Mouse (Mus musculus): ENCODE results near the gene Syngr3. TPM values are rescaled to one million over a fixed set of nuclear protein-coding genes. Genes with fewer than 3 reads are reported as not detected.
"Not testable (repeated sequence)": the region's sequence is repeated elsewhere in the genome, so short reads cannot be mapped to it uniquely, and the experiment has no call there.

The Syngr3 gene
- total RNA-seq, 2 experiments from 2014 or later = 0.12 TPM; not detected in 1

DNA sequence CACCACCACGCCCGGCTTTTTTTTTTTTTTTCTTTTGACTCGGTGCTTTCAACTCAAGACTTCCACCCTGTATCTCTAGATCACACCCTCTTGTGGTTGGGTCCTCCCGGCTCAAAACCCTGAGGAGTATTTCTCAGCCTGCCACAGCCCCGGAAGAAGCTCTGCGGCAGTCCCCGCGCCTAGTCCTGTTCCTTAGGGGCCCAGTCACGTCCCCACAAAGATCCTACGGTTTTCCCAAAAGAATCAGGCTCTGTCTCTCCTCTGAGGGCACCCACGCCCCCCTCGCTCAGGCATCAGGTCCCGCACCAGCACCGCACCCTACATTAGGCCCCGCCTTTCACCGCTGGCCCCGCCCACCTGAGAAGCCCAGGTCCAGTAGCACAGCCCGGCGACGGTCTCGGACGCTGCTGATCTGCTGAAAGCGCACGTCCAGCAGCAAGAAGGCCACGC, 2.6 kb downstream of the Syngr3 start:
- intact Hi-C loops (cut with DNase I) = no loop called here
- DNase-seq = peak; percentile 48

DNA sequence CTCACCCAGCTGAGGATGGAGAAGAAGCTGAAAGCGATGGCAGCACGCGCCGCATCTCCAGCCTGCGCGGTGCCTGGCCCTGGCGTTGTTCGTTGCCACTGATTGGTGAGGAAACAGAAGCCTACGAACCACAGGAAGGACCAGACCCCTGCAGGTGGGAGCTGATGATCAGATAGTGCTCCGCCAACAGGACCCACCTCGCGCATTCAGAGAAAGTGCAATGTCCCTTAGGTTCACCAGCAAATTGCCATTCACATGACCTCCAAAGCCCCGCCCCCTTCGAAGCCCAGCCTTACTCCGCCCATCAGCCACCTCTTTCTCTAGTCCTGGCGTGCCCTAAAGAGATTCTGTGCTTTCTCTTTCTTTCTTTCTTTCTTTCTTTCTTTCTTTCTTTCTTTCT, 3.2 kb downstream of the Syngr3 start:
- peak in 1 of 2 experiments; percentile 35 for DNase-seq
- intact Hi-C loops (cut with DNase I) = no loop called here

DNA sequence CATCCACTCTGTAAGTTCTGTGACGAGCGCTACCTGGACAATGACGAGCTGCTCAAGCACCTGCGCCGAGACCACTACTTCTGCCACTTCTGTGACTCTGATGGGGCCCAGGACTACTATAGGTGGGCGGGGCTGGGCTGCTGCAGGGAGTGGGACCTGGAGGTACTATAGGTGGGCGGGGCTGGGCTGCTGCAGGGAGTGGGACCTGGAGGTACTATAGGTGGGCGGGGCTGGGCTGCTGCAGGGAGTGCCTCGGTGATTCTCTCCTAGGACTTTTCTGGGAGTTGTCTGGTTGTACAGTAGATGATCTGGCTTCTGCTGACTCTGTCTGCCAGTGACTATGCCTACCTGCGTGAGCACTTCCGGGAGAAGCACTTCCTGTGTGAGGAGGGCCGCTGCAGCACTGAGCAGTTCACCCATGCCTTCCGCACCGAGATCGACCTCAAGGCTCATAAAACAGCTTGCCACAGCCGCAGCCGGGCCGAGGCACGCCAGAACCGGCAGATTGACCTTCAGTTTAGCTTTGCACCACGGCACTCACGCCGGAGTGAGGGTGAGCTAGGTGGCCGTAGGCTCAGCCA, 12.2 kb downstream of the Syngr3 start:
- DNase-seq = no peak
- intact Hi-C loops (cut with DNase I) = no loop called here

DNA sequence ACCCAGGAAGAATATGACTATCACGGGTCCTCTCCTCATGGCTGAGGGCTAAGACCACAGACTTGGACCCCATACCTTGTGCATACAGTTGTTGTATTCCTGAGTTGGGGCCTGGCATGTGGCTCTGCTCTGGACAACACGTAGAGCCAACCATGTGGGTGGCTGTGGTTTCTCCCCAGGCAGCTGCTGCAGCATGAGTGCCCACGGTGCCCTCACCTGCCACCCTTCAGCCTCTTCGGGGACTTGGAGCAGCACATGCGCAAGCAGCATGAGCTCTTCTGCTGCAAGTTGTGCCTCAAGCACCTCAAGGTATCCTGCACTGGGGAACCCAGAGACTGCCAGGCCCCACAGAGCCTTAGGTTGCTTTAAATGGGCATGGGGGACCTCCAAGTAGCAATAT, 12.9 kb downstream of the Syngr3 start:
- intact Hi-C loops (cut with DNase I) = no loop called here
- DNase-seq = no peak

DNA sequence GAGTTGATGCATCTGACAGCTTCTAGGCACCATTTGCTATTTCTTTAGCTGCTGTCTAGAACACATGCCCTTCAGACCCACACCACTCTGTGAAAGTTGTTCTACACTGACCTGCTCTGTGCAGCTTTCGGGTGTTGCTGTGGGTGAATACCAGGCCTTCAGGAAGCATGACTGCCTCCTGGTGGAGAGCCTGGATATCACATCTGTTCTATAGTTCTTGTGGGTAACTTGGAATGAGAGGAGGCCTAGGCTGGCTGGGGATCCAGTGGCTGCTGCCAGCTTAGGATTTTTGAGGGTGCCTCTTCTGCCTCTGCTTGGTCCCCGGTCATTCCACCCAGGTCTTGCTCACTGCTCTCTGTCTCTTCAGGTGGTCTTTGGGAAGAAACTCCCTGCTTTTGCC, 13.6 kb downstream of the Syngr3 start:
- intact Hi-C loops (cut with DNase I) = no loop called here

DNA sequence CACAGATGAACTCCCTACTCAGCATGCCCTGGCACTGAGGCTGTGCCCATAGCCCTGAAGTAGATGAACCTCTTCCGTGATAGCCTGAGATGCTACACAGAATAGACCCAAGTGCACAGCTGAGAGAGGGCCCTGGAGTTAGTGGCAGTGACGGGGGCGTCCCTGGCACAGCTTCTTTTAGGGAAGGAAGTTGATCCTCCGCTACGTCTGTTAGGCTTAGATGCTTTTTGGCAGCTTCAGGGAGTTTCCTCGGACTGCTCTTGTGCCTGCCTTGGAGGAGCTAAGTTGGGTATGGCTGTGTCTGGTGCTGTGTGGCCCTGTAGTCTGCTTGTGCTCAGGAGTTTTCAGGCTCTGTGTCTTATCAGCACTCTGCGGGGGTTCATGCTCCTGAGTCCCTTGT, 15.5 kb downstream of the Syngr3 start:
- intact Hi-C loops (cut with DNase I) = no loop called here
- no peak for DNase-seq

More for the DNA sequence above, 13.6 kb downstream of the Syngr3 start:
- DNase-seq = peak; percentile 74 to 85

DNA sequence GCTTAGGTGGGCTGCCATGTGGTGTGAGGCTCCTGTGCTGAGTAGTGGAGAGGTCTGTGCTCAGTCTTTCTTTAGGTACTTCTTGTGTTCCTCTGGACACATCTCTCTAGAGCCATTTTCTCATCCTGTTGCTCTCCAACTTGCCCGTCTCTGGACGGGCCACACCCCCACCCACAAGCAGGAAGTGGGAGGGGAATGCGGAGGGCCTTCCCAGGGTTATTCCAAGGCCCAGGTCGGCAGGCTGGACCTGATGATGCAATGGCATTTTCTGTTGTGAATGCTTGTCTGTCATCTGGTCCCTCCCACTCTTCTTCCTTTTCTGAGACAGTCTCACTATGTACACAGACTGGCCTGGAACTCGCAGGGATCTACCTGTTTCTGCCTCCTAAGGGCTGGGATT, 17.6 kb downstream of the Syngr3 start:
- peak in 1 of 2 experiments; percentile 56 for DNase-seq
- intact Hi-C loops (cut with DNase I) = no loop called here

DNA sequence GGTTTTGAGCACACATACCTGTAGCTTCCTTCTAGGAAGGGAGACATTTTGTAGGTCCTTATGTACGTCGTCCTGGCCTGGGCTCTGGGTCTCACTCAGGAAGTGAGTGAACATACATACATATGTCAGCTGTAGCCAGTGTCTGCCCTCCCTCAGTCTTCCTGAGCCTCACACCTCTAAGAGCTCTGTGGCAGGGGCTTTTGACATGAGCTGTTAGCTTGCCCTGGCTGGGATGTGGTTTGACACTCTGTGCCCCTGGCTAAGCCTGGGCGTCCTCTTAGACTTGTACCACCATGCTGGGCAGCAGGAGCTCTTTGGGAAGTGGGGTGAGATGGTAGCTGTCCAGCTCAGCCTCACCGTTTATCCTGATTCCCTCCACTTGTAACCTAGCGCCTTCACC, 18.4 kb downstream of the Syngr3 start:
- DNase-seq = no peak
- intact Hi-C loops (cut with DNase I) = loop anchor here (2.0 kb wide), 1 partner anchor 21 kb away; no protein-coding TSS in a partner anchor

DNA sequence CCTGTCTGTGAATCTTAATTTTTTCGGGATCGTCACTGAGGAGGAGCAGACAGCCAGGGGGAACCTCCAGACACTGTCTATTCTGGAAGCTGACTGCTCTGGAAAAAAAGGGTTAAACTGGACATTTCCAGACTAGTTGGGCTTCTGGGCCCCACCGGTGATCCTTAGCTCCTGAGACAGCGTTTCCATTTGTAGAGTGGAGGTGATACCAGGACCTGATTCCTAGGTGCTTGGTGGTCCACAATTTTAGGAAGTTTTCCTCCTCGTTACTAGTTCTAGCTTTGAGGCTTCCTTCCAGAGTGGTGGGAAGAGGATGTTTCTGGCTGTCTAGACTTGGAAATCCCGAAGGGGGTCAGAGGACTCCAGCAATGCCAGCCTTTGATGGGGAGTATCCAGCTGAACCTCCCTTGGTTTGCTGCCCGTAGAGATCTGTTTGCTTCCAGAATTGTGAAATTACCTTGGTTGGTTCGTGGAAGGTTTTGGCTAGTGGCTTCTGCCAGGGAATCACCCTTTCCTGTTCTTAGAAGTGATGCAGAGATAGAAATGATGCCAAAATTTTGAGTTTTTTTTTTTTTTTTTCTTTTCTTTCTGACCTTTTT, 19.4 kb downstream of the Syngr3 start:
- intact Hi-C loops (cut with DNase I) = loop anchor here (2.0 kb wide), 1 partner anchor 22 kb away; no protein-coding TSS in a partner anchor
- DNase-seq = no peak

DNA sequence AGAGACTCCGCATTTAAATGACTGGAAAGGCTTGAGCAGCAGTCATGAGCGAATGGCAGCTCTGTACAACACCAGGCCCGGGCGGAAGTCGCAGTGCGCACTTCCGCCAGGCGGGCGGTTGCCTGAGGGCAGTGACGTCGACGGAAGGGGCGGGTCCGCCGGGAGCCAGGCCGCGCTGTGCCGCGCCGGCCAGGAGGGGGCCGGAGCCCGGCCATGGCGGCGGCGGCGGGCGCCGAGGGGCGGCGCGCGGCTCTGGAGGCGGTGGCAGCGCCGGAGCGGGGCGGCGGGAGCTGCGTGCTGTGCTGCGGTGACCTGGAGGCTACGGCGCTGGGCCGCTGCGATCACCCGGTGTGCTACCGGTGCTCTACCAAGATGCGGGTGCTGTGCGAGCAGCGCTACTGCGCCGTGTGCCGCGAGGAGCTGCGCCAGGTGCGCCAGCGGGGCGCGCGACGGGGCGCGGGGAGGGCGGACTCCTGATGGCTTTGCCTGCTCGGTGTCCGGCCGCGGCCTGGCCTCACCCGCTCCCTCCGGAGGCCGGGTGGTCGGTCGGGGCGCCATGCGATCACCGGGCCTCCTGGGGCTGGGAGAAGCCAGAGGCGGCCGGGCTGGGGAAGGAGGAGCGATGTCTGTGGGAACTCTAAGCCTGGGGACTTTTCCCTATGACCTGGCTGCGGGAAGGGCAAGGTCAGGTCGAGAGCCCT, 20.1 kb downstream of the Syngr3 start, which contains the start of gene Zfp598:
Gene Zfp598 (plus strand): TSS at position 143 of the 701 bp plus-strand sequence.
- DNase-seq = peak; percentile 98 to 99
- intact Hi-C loops (cut with DNase I) = loop anchor here (2.0 kb wide), 1 partner anchor 23 kb away; no protein-coding TSS in a partner anchor

DNA sequence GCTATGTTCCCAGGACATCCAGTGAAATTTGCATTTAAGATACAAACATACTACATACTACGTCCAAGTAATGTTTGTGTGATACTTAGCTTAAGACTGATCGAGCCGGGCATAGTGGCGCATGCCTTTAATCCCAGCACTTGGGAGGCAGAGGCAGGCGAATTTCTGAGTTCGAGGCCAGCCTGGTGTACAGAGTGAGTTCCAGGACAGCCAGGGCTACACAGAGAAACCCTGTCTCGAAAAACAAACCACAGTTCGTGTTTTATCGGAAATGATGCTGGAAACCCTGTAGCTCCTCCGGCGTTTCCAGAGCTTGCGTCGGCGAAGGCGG, 20.6 kb downstream of the Syngr3 start:
- intact Hi-C loops (cut with DNase I) = not testable (repeated sequence)

DNA sequence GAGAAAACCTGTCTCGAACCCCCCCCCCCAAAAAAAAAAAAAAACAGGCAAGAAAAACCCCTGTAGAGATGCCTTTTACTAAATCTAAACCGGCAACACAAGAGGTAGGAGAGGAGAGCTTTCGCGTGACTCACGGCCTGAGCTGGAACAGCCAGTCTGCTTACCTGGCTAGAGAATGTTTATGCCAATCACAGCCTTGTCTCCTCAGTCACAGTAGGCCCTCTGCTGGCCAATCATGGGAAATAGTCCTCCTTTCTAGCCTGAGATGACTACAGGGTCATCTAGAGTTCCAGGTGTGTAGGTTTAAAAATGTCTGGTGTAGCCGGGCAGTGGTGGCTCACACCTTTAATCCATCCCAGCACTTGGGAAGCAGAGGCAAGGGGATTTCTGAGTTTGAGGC, 22.3 kb downstream of the Syngr3 start:
- intact Hi-C loops (cut with DNase I) = no loop called here

More for the DNA sequence above, 20.6 kb downstream of the Syngr3 start:
- not testable (repeated sequence) for DNase-seq

DNA sequence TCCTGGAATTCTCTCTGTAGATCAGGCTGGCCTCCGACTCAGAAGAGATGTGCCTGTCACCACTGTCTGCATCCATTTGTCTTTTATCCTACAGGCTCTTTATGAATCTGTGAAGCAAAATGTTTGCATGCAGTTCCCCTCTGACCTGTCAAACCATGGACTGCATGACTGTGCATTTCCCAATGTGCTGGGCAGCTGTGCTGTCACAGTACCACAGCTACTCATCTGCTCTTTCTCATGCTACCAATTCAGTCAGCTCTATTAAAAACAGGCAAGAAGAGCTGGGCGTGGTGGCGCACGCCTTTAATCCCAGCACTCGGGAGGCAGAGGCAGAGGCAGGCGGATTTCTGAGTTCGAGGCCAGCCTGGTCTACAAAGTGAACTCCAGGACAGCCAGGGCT, 22.7 kb downstream of the Syngr3 start:
- DNase-seq = not testable (repeated sequence)

More for the DNA sequence above, 22.3 kb downstream of the Syngr3 start:
- DNase-seq = peak; percentile 53 to 63

DNA sequence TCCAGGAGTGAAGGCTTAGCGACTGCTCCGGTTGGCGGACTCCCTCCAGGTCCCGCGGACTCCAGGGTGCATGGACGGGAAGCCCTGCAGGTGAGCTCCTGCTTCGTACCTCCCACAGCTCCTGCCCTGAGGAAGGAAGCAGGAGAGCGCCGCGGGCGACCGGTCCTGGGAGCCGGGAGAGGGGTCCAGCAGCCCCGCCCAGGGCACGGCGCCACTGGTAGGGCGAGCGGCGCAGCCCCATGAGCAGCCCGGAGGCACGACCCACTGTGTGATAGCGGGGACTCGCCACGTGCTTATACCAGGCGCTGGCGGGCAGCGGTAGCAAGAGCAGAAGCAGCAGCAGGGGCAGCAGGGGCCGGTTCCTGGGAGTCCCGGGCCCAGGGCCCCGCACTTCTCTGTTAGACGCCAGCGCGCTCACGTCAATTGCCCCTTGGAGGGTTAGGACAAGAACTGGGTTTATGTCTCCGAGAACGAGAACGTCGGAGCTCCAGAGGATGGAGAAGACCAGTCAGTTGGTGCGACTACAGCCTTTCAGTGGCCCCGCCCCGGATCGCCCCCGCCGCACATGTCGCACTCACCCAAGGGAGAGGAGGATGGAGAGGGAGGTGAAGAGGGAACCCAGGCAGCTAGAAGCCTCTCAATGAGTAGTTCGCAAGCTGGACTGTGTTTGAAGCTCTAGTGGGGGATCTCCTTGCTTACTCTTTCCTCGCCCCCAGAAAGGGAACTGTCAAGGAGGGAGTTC, 31.6 kb downstream of the Syngr3 start, which contains the start of gene Npw:
Gene Npw (minus strand): TSS at position 441 of the 742 bp plus-strand sequence.
- intact Hi-C loops (cut with DNase I) = no loop called here
- peak; percentile 23 to 34 for DNase-seq

More for the DNA sequence above, 22.7 kb downstream of the Syngr3 start:
- intact Hi-C loops (cut with DNase I) = not testable (repeated sequence)

DNA sequence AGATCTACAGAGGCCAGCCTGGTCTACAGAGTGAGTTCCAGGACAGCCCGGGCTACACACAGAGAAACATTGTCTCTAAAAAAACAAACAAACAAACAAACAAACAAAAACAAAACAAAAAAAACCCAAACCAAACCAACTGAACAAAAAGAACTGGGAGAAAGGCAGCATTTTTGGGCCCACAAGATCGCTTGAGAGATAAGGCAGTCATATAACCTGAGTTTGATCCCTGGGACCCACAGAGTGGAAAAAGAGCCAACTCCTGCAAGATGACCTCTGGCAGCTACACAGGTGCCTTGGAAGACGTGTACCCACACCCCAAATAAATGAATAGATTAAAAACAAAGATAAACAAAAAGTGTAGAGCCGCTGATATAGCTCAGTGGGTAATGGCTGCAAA, 34.8 kb downstream of the Syngr3 start:
- no peak for DNase-seq
- intact Hi-C loops (cut with DNase I) = loop anchor here (1.0 to 5.0 kb wide), 3 partner anchors 27 to 116 kb away; no protein-coding TSS in a partner anchor

DNA sequence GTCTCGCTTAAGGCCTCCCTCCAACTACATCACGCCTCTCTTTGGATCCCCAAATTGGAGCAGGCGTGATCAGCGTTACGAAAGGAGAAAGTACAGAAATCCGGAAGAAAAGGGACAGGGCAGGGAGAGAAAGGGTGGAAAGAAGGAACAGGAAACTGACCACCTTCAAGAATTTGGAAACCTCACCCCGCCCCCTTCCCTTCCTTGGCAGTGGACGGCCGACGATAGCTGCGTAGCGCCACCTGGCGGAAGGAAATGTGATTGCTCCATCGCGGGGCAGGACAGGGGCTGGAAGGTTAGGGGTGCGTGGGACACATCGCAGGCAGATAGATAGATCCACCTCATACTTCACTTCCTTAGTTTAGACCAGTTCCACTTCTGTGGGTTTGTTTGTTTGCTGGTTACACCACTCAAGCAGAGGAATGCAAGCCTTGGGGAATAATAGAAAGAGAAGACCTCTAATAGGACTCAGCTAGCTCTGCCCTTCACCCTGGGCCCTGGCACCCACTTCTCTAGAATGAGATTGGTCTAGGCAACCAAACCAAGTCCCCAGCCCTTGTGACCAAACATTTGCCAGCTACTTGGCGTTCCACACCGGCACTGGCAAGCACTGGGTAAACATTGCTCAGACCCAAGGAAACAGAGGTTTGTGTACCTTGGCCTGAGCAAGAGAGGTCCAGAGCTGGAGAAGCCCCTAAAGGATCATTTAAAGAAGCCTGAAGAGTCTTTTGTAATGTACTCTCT, 35.6 kb downstream of the Syngr3 start:
- peak; percentile 80 to 88 for DNase-seq
- intact Hi-C loops (cut with DNase I) = loop anchor here (1.0 to 5.0 kb wide), 3 partner anchors 26 to 115 kb away; no protein-coding TSS in a partner anchor

DNA sequence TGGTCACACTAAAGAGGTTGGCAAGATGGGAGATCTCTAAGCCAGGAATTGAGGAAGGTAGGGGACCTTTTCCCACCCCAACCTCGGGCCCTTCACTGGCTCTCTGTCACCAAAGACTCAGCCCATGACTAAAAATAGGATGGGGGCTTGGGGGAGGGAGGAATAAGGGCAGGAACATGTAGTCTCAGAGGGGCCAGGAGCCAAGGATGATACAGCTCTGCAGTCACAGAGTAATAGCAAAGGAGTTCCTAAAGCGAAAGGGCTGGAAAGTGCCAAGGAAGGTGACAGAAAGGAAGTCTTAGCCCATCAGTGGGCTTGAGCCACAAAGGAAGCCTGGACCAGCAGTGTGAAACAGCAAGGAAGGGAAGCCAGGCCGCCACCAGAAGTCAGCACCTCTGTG, 37.9 kb downstream of the Syngr3 start:
- intact Hi-C loops (cut with DNase I) = loop anchor here (2.0 to 5.0 kb wide), 2 partner anchors 19 to 35 kb away; partner anchors contain the start of genes Nthl1 and Tsc2

DNA sequence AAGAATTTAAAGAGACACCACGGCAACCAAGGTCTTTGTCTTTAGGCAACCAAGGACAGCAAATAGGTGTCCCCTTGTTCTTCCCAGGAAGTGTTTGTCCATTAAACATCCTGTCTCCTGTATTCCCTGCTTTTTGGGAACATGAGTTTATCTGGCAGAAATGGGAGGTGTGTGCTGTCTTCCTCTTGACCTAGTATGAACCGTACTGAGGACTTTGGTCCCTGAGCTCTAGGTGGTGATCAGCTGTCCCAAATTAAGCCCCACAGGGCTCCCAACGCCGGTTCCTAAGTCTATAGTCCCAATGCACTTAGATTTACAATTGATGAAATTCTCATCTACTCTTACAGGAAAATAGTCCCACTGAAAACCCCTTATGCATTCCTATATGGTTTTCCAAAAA, 39.0 kb downstream of the Syngr3 start:
- intact Hi-C loops (cut with DNase I) = loop anchor here (2.0 to 5.0 kb wide), 2 partner anchors 18 to 33 kb away; partner anchors contain the start of genes Nthl1 and Tsc2
- no peak for DNase-seq

More for the DNA sequence above, 37.9 kb downstream of the Syngr3 start:
- DNase-seq = no peak

DNA sequence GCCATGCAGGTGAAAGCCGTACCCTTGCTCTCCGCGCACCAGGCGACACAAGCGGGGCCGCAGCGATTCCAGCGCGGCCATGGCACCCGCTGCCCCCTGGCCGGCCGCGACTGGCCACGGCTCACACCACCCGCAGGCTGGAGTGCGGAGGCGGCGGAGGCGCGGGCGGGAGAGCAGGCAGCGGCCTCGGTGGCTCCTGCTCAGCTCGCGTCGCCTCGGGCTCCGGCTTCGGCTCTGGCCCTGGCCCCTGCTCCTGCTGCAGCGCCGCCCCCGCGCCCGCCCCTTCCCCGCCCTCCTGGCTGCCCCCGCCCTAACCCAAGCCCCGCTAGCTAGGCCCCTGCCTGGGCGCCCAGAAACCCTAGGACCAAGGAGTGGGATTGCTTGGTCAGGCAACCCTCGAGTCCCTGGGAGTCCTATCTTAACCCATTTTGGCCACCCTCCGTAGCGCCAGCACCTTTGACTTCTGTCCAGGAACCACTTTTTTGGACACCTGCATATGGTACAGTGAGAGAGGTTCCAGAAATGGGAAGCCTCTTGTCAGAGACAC, 39.6 kb downstream of the Syngr3 start, which contains the start of gene Slc9a3r2:
Gene Slc9a3r2 (minus strand): TSS at position 258 of the 547 bp plus-strand sequence.
- intact Hi-C loops (cut with DNase I) = loop anchor here (2.0 to 5.0 kb wide), 2 partner anchors 17 to 33 kb away; partner anchors contain the start of genes Nthl1 and Tsc2

More for the DNA sequence above, 39.6 kb downstream of the Syngr3 start, which contains the start of gene Slc9a3r2:
- peak; percentile 70 to 83 for DNase-seq
